Mouse (Mus musculus) retina, adult 2 months (tissue): ENCODE measurements around the gene Armcx5.
A peak's percentile ranks its signal among the peaks of the same experiment; 100 is the strongest.
"Not testable (repeated sequence)": the region's sequence is repeated elsewhere in the genome, so short reads cannot be mapped to it uniquely, and the experiment has no call there.

Experiments used
- DNase-seq: peaks from one replicate; pipeline ENCODE4 v3.0.0-alpha.2; 2012; ENCODE audit warnings: low read depth, low spot score

The Armcx5 gene

GRCm38 (mm10) chrX:135742304-135743055 is at the start of gene Armcx5, which contains the start of gene Gprasp1:
Gene Armcx5 (plus strand): TSS chrX:135742733.
Gene Gprasp1 (plus strand): TSS chrX:135742733.
- peak; percentile 73 for DNase-seq

GRCm38 (mm10) chrX:135693633-135694032 is 48.9 kb upstream of the Armcx5 start, which contains the start of gene Tcp11x2:
Gene Tcp11x2 (minus strand): TSS chrX:135693790.
- DNase-seq = no peak

- no peak for DNase-seq
Observed at GRCm38 (mm10) chrX:135703111-135703510, 39.4 kb upstream of the Armcx5 start.

- DNase-seq = no peak
Observed at GRCm38 (mm10) chrX:135704349-135704748, 38.2 kb upstream of the Armcx5 start.

GRCm38 (mm10) chrX:135712845-135713244 is 29.7 kb upstream of the Armcx5 start:
- no peak for DNase-seq

- no peak for DNase-seq
Observed at GRCm38 (mm10) chrX:135725161-135725560, 17.4 kb upstream of the Armcx5 start, which contains the start of gene Tmsb15a. Gene Tmsb15a (minus strand): TSS chrX:135725261.

GRCm38 (mm10) chrX:135738730-135739520 is 3.6 kb upstream of the Armcx5 start:
- DNase-seq = no peak

- DNase-seq = no peak
Observed at GRCm38 (mm10) chrX:135743056-135743355, 473 bp downstream of the Armcx5 start.

- DNase-seq = not testable (repeated sequence)
Observed at GRCm38 (mm10) chrX:135745376-135745775, 2.8 kb downstream of the Armcx5 start.

GRCm38 (mm10) chrX:135752832-135753231 is 10.3 kb downstream of the Armcx5 start:
- peak; percentile 22 for DNase-seq

GRCm38 (mm10) chrX:135761707-135762106 is 19.2 kb downstream of the Armcx5 start:
- DNase-seq = no peak

- no peak for DNase-seq
Observed at GRCm38 (mm10) chrX:135768043-135768548, 25.6 kb downstream of the Armcx5 start.

GRCm38 (mm10) chrX:135768565-135768964 is 26.0 kb downstream of the Armcx5 start:
- DNase-seq = no peak

GRCm38 (mm10) chrX:135791536-135791935 is 49.0 kb downstream of the Armcx5 start:
- DNase-seq = no peak

GRCm38 (mm10) chrX:135792326-135792725 is 49.8 kb downstream of the Armcx5 start:
- DNase-seq = no peak

- peak; percentile 18 for DNase-seq
Observed at GRCm38 (mm10) chrX:135795591-135796304, 53.2 kb downstream of the Armcx5 start.

- not testable (repeated sequence) for DNase-seq
Observed at GRCm38 (mm10) chrX:135796305-135797211, 54.0 kb downstream of the Armcx5 start.
